Mouse (Mus musculus) thymus, postnatal 4 days (tissue): ENCODE results near the gene Samd4b.

ENCODE experiments used
- DNase-seq: peaks from one replicate; pipeline ENCODE4 v3.0.0; 2021

Gene Samd4b

GRCm38 (mm10) chr7:28586663-28587411 is 11.1 kb downstream of the Samd4b start:
- DNase-seq, result no peak

- no peak for DNase-seq
These were observed 12.9 kb downstream of the Samd4b start for GRCm38 (mm10) chr7:28585001-28585400.

- DNase-seq, result no peak
These were observed 13.5 kb downstream of the Samd4b start for GRCm38 (mm10) chr7:28584468-28584867.

- DNase-seq, result no peak
These were observed 14.2 kb downstream of the Samd4b start for GRCm38 (mm10) chr7:28583570-28584344.

- DNase-seq, result no peak
These were observed 15.1 kb downstream of the Samd4b start for GRCm38 (mm10) chr7:28582841-28583240.

GRCm38 (mm10) chr7:28581721-28582120 is 16.2 kb downstream of the Samd4b start:
- no peak for DNase-seq

GRCm38 (mm10) chr7:28579826-28580225 is 18.1 kb downstream of the Samd4b start:
- no peak for DNase-seq

GRCm38 (mm10) chr7:28578543-28579053 is 19.3 kb downstream of the Samd4b start:
- no peak for DNase-seq

- DNase-seq, result no peak
These were observed 20.0 kb downstream of the Samd4b start for GRCm38 (mm10) chr7:28577826-28578542.

GRCm38 (mm10) chr7:28576271-28576914 is 21.6 kb downstream of the Samd4b start:
- no peak for DNase-seq

- DNase-seq, result no peak
These were observed 22.3 kb downstream of the Samd4b start for GRCm38 (mm10) chr7:28575597-28575996.

- DNase-seq, result no peak
These were observed 24.7 kb downstream of the Samd4b start for GRCm38 (mm10) chr7:28573236-28573635.

- DNase-seq, result no peak
These were observed 25.3 kb downstream of the Samd4b start for GRCm38 (mm10) chr7:28572689-28573088.

- no peak for DNase-seq
These were observed 26.8 kb downstream of the Samd4b start for GRCm38 (mm10) chr7:28570982-28571682.

- DNase-seq, result no peak
These were observed 27.5 kb downstream of the Samd4b start for GRCm38 (mm10) chr7:28570291-28570981.

GRCm38 (mm10) chr7:28568253-28568652 is 29.7 kb downstream of the Samd4b start:
- peak; percentile 80 for DNase-seq

- no peak for DNase-seq
These were observed 30.4 kb downstream of the Samd4b start for GRCm38 (mm10) chr7:28567539-28567938.

- peak; percentile 63 for DNase-seq
These were observed 32.5 kb downstream of the Samd4b start for GRCm38 (mm10) chr7:28565407-28565806.

GRCm38 (mm10) chr7:28562951-28563350 is 35.0 kb downstream of the Samd4b start:
- no peak for DNase-seq

GRCm38 (mm10) chr7:28562371-28562770 is 35.6 kb downstream of the Samd4b start:
- no peak for DNase-seq

- no peak for DNase-seq
These were observed 36.0 kb downstream of the Samd4b start for GRCm38 (mm10) chr7:28561967-28562366.
